Mouse (Mus musculus) stomach, embryonic 14.5 days (tissue): ENCODE data around the gene Nr3c2. TPM values are rescaled to one million over a fixed set of nuclear protein-coding genes. Genes with fewer than 3 reads are reported as not detected.

Source experiments
- ATAC-seq: fragments of 200-750 bp; cut with Nextera tagmentation; 2 replicates; pipeline ENCODE4 v1.8.0; 2017; ENCODE audit warnings: low read depth, moderate TSS enrichment; ENCODE audit not compliant: insufficient number of reproducible peaks, insufficient read depth, low FRiP score
- H3K27ac ChIP-seq: fragments of 300-500 bp; sonication (generic); 2 replicates; pipeline ENCODE4 v1.5.1; 2014; ENCODE audit warnings: mild to moderate bottlenecking, low read length, moderate library complexity, mixed read lengths
- H3K27me3 ChIP-seq: fragments of 300-500 bp; sonication (generic); 2 replicates; pipeline ENCODE4 v1.6.1; 2014; ENCODE audit warnings: low read length, control low read depth, mixed read lengths; ENCODE audit not compliant: control insufficient read depth, insufficient read depth
- H3K36me3 ChIP-seq: fragments of 300-500 bp; sonication (generic); 2 replicates; pipeline ENCODE4 v1.6.1; 2014; ENCODE audit warnings: mild to moderate bottlenecking, control low read depth, low read length, moderate library complexity, mixed read lengths; ENCODE audit not compliant: control insufficient read depth, insufficient read depth
- H3K4me1 ChIP-seq: fragments of 300-500 bp; sonication (generic); 2 replicates; pipeline ENCODE4 v1.6.1; 2014; ENCODE audit warnings: low read length, control low read depth, mixed read lengths; ENCODE audit not compliant: control insufficient read depth, insufficient read depth
- H3K4me2 ChIP-seq: fragments of 300-500 bp; sonication (generic); replicated peaks from 2 replicates; pipeline ENCODE4 v1.6.1; 2014; ENCODE audit warnings: low read depth, low read length, control low read depth
- H3K4me3 ChIP-seq: fragments of 300-500 bp; sonication (generic); 2 replicates; pipeline ENCODE4 v1.5.1; 2014; ENCODE audit warnings: low read depth, low read length, control low read depth
- H3K9ac ChIP-seq: fragments of 300-500 bp; sonication (generic); replicated peaks from 2 replicates; pipeline ENCODE4 v1.6.1; 2014; ENCODE audit warnings: low read depth, mild to moderate bottlenecking, control low read depth, low read length, moderate library complexity, mixed read lengths
- H3K9me3 ChIP-seq: fragments of 300-500 bp; sonication (generic); 2 replicates; pipeline ENCODE4 v1.6.1; 2016; ENCODE audit warnings: low read depth, low read length, control low read depth; ENCODE audit not compliant: control insufficient read depth
- WGBS: fragments of 180-500 bp; shearing (Covaris S2); extraction: QIAGEN DNeasy Blood & Tissue Kit; methylation state at CpG from one replicate; pipeline ENCODE4 v1.1.7; 2014; 5-methylcytosine and 5-hydroxymethylcytosine counted together
- polyA plus RNA-seq: library from polyadenylated mRNA; unstranded; fragments of >200 nt; fragmentation: Nextera tagmentation; extraction: Ambion mirVana; gene quantifications from 2 replicates; pipeline ENCODE4 v1.2.1, GENCODE M21; 2014

Nr3c2 gene
- polyA plus RNA-seq, 1 experiment from 2014 or later, result 2.9 TPM

GRCm38 (mm10) chr8:76984851-76985250 is 85.6 kb downstream of the Nr3c2 start:
- 83% methylated on average over 5 of the region's 5 CpGs for WGBS
- no peaks in the 10 kb centered on the region for H3K27me3 ChIP-seq
- no peak for ATAC-seq
- no peak overlapping the region for H3K4me3 ChIP-seq
- H3K9me3 ChIP-seq, result no peaks in the 10 kb centered on the region
- no peak overlapping the region for H3K4me2 ChIP-seq
- H3K27ac ChIP-seq, result no peak overlapping the region
- no peaks in the 10 kb centered on the region for H3K4me1 ChIP-seq
- H3K36me3 ChIP-seq, result no peaks in the 10 kb centered on the region
- H3K9ac ChIP-seq, result no peak overlapping the region

GRCm38 (mm10) chr8:76987876-76988275 is 88.6 kb downstream of the Nr3c2 start:
- Histone ChIP-seq H3K27ac (no peak overlapping the region), H3K27me3 (no peaks in the 10 kb centered on the region), H3K4me1 (no peaks in the 10 kb centered on the region), H3K4me2 (no peak overlapping the region), H3K36me3 (no peaks in the 10 kb centered on the region), H3K9ac (no peak overlapping the region), H3K9me3 (no peaks in the 10 kb centered on the region), H3K4me3 (no peak overlapping the region)
- no peak for ATAC-seq
- WGBS, result 38% methylated on average over 3 of the region's 3 CpGs

GRCm38 (mm10) chr8:76998276-76998675 is 99.0 kb downstream of the Nr3c2 start:
- H3K4me3 ChIP-seq, result no peak overlapping the region
- H3K9me3 ChIP-seq, result no peaks in the 10 kb centered on the region
- no peaks in the 10 kb centered on the region for H3K27me3 ChIP-seq
- no peak overlapping the region for H3K9ac ChIP-seq
- 75% methylated on average over 4 of the region's 4 CpGs for WGBS
- no peaks in the 10 kb centered on the region for H3K36me3 ChIP-seq
- no peak for ATAC-seq
- H3K4me1 ChIP-seq, result no peaks in the 10 kb centered on the region
- H3K27ac ChIP-seq, result no peak overlapping the region
- H3K4me2 ChIP-seq, result no peak overlapping the region

GRCm38 (mm10) chr8:77009425-77009824 is 110.2 kb downstream of the Nr3c2 start:
- H3K9me3 ChIP-seq, result no peaks in the 10 kb centered on the region
- no peak overlapping the region for H3K4me2 ChIP-seq
- WGBS, result 57% methylated on average over 10 of the region's 10 CpGs
- H3K9ac ChIP-seq, result no peak overlapping the region
- H3K27ac ChIP-seq, result no peak overlapping the region
- no peak overlapping the region for H3K4me3 ChIP-seq
- no peak for ATAC-seq
- no peaks in the 10 kb centered on the region for H3K36me3 ChIP-seq
- no peaks in the 10 kb centered on the region for H3K27me3 ChIP-seq
- no peaks in the 10 kb centered on the region for H3K4me1 ChIP-seq

- no peak for ATAC-seq
- Histone ChIP-seq H3K9ac (no peak overlapping the region), H3K36me3 (no peaks in the 10 kb centered on the region), H3K27ac (no peak overlapping the region), H3K4me3 (no peak overlapping the region), H3K4me2 (no peak overlapping the region), H3K4me1 (no peaks in the 10 kb centered on the region), H3K9me3 (no peaks in the 10 kb centered on the region), H3K27me3 (no peaks in the 10 kb centered on the region)
- WGBS, result 71% methylated on average over 3 of the region's 3 CpGs
These were observed 112.7 kb downstream of the Nr3c2 start for GRCm38 (mm10) chr8:77011985-77012384.

DNA sequence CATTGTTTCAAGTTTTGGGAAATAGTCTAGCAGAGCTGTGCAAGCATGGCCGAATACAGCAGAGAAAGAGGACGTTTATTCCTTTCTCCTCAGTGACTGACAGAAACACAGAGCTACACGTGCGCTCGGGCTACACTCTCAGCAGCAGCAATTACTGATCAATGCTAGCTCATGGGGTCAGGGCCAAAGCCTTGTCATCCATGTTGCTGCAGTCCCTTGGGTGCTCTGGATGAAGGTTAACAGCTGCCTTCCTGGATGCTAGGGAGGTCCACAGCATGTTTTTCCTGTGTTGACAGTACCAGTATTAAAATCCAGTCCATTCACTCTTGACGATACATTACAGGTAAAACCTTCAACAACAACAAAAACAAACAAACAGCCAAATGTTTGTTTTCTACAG is 113.4 kb downstream of the Nr3c2 start:
- H3K4me1 ChIP-seq, result no peaks in the 10 kb centered on the region
- ATAC-seq, result no peak
- no peaks in the 10 kb centered on the region for H3K9me3 ChIP-seq
- no peaks in the 10 kb centered on the region for H3K36me3 ChIP-seq
- no peak overlapping the region for H3K4me3 ChIP-seq
- H3K27me3 ChIP-seq, result no peaks in the 10 kb centered on the region
- 77% methylated on average over 6 of the region's 6 CpGs for WGBS
- no peak overlapping the region for H3K9ac ChIP-seq
- H3K27ac ChIP-seq, result no peak overlapping the region
- H3K4me2 ChIP-seq, result no peak overlapping the region

GRCm38 (mm10) chr8:77016713-77017112 is 117.5 kb downstream of the Nr3c2 start:
- no peaks in the 10 kb centered on the region for H3K9me3 ChIP-seq
- no peak overlapping the region for H3K4me3 ChIP-seq
- no peak overlapping the region for H3K4me2 ChIP-seq
- no peak for ATAC-seq
- WGBS, result 97% methylated on average over 3 of the region's 3 CpGs
- H3K4me1 ChIP-seq, result no peaks in the 10 kb centered on the region
- H3K27ac ChIP-seq, result no peak overlapping the region
- no peaks in the 10 kb centered on the region for H3K27me3 ChIP-seq
- H3K9ac ChIP-seq, result no peak overlapping the region
- no peaks in the 10 kb centered on the region for H3K36me3 ChIP-seq

GRCm38 (mm10) chr8:77023837-77024710 is 124.8 kb downstream of the Nr3c2 start:
- H3K27me3 ChIP-seq, result no peaks in the 10 kb centered on the region
- H3K4me3 ChIP-seq, result no peak overlapping the region
- no peaks in the 10 kb centered on the region; the same call in 1 of the 2 replicates for H3K9me3 ChIP-seq
- no peak overlapping the region for H3K9ac ChIP-seq
- H3K27ac ChIP-seq, result no peak overlapping the region
- H3K4me2 ChIP-seq, result no peak overlapping the region
- 62% methylated on average over 13 of the region's 13 CpGs for WGBS
- no peak for ATAC-seq
- H3K4me1 ChIP-seq, result no peaks in the 10 kb centered on the region
- no peaks in the 10 kb centered on the region for H3K36me3 ChIP-seq

DNA sequence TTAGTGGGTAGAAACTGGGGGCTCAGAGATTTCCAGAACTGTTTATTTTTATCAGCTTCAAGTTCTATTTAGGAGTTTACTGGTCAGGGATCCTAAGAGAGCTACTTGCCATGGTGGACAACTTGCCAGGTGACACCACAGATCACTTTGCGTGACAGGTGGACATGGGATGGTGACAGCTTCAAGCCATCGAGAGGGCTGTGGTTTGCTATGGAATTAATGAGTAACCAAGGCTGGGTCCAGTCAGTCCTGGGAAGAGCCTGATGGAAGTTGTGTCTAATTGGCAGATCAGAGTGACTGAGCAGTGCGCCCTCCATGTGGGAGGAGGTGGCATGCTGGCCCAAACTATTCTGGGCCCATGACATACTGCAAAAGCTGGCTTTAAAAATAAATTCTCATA is 132.0 kb downstream of the Nr3c2 start:
- ATAC-seq, result no peak
- Histone ChIP-seq H3K9me3 (no peaks in the 10 kb centered on the region; the same call in 1 of the 2 replicates), H3K4me1 (no peaks in the 10 kb centered on the region), H3K4me2 (no peak overlapping the region), H3K4me3 (no peak overlapping the region), H3K27me3 (no peaks in the 10 kb centered on the region), H3K9ac (no peak overlapping the region), H3K27ac (no peak overlapping the region), H3K36me3 (no peaks in the 10 kb centered on the region)
- 83% methylated on average over 3 of the region's 3 CpGs for WGBS
